Mouse (Mus musculus) adipocyte (in vitro differentiated cells): ENCODE measurements around the gene Suz12.
"Not testable (repeated sequence)": the region's sequence is repeated elsewhere in the genome, so short reads cannot be mapped to it uniquely, and the experiment has no call there.

Experiments used
- DNase-seq: peaks from one replicate; pipeline ENCODE4 v3.0.0-alpha.2; 2016; ENCODE audit warnings: low spot score

Gene Suz12

DNA sequence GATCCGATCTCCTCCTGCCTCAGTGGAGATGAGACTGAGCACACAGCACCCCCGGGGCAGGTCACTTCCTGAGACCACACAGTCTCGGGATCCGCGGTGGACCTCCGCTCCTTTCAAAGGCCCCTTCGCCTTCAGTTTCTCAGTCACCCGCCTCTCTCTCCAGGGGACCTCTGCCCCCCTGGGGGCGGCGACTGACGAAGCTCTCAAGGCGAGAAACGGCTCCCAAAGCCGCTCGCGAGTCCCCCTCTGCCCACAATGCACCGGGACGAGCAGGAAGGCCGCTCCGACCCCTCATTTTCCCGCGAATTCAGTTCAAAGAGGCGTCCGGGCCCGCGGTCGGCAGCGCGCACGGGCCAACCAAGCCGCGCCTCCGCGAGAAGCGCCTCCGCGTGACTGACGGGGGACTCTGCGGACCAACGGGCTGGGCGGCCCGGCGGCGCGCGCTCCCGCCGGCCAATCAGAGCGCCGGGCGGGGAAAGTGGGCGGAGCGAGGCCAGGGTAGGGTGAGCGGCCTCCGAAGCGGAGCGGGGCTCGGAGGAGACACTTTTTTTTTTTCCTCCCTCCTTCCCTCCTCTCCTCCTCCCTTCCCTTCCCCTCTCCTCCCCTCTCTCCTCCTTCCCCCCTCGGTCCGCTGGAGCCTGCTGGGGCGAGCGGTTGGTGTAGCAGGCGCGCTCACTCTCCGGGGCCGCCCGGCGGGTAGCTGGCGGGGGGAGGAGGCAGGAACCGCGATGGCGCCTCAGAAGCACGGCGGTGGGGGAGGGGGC lies at the start of gene Suz12:
TSS of gene Suz12 (plus strand) at position 515 of the 764 bp plus-strand sequence.
- DNase-seq = peak; percentile 94

- DNase-seq = no peak
Measured at GRCm38 (mm10) chr11:79943136-79943535, 49.8 kb upstream of the Suz12 start.

DNA sequence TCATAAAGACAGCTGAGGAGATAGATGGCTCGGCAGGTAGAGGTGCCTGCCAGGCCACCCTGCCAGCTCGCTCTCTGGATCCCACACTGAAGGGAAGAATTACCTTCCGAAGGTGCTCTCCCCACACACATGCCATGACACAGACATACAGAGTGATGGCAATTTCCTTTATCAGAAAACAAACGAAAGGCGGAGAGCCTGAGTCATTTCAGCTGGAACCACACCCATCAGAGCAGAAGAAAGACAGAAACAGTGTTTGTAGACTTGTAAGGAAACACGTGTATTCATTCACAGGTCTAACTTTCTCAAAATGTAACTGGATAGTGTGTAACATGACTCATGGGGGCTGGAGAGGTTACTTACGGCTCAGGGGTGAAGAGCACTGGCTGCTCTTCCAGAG lies 49.3 kb upstream of the Suz12 start:
- no peak for DNase-seq

DNA sequence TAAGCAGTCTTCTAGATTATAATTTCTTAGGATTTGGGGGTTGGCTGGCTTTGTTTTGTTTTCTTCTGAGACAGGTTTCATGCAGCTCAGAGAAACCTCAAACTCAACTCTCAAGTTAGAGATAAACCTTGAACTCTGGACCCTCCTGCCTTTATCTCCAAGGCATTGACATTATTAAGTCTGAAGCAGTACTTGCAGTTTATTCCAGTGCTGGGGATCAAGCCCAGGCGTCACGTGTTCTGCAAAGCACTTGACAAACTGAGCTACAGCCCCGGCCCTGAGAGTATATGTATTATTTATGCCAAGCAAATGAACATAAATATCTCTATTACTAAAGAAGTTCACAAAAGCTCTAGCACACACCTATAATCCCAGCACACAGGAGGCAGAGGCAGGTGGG lies 45.6 kb upstream of the Suz12 start:
- DNase-seq = no peak

DNA sequence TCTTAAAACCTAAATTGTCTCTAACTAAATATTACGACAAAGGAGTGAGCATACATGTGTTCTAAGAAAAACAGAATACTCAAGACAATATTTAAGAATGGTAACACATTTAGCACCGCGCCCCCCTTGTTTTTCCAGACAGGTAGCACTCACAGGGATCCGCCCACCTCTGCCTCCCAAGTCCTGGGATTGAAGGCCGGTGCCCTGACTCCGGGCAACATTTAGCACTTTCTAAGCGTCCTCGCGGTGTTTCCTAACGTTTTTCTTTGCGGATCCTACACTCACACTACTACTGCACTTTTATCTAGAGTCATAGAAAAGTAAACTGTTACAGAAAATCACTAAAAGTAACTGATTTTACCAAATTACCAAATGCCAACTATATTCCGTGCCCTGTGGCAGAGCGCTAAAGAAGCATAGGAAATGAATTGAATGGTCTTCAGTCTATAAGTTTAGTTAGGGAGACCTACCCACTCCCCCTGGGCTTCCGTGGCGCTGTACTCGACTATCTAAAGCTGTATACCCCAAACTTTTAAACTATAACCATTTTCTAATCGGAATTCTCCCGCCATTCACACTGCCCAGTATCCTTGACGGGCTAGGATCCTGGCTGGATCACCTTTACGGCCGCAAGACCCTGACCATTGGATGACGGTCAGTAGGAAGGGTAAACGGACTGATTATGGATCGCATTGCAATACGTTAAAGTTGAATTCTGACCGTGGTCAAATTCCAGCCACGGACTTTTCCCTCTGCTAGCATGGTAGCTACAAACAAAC lies 31.4 kb upstream of the Suz12 start:
- DNase-seq = no peak

GRCm38 (mm10) chr11:79962125-79962876 lies 30.6 kb upstream of the Suz12 start, which contains the start of gene Utp6:
Utp6 (minus strand) TSS chr11:79962390.
- DNase-seq = peak; percentile 100

DNA sequence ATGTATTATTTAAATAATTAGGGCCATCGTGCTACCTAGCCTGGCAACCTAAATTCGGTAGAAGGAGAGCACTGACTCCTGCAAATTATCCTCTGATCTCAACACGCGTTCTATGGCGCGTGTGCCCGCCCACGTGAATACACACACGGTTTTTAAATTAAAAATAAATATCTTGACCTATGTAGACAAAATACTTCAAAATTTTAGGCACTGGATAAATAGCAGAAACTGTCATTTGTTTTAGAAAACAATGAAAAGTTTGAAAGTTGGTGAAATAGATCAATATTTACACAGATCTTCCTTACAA lies 30.1 kb upstream of the Suz12 start:
- no peak for DNase-seq

DNA sequence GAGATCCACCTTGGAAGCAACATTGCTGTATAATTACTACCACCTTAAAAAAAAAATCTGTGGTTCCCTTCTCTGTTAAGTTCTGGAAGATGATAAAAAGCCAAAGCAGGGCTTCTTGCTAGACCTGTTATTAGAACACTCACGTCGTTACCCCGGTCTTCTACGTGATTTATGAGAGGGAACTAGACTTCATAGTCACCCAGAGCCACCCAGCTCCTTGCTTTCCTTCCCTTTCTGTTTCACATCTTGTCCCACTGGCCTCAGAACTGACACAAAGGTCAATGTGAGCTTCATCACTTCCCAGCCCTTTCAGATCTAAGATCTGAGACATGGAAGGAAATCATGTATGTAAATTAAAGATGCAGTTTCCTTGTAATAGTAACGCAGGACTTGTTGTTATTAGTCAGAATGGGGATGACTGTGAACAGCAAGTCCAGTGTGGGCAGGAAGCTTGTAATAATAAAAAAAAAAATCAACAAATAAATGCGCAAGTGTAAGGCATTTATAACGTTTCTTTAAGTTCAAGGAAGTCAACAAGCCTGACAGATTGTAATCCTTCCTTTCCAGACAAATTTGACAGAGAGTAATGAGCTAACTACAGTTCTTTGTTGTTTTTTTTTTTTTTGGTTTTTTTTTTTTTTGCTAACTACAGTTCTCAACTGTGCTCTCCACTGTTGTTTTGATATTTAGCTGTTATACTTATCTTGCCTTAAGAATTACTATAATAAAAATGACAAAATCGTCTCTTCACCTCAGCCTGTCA lies 29.5 kb upstream of the Suz12 start:
- DNase-seq = peak; percentile 62

DNA sequence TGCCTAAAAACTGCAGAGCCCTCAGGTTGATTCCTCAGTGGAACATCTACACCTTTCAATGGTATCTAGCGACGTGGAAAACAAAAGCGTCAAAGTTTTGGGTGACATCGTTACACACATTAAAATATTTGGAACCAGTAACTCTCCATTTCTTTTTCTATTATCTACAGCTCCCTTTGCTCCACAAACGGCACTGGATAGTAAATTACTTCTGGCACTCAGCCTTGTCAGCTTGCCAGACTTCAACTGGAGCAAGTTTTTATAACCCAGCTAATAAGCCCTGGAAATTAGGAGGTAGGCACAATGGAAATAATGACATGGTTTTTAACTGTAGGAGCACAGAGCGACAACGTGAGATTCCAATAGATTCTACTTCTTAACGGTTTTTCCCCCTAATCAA lies 27.0 kb upstream of the Suz12 start:
- peak; percentile 89 for DNase-seq

- DNase-seq = no peak
Measured at GRCm38 (mm10) chr11:79967752-79968151, 25.2 kb upstream of the Suz12 start.

- no peak for DNase-seq
Measured at GRCm38 (mm10) chr11:79973133-79973532, 19.8 kb upstream of the Suz12 start.

- DNase-seq = no peak
Measured at GRCm38 (mm10) chr11:79973626-79974476, 19.1 kb upstream of the Suz12 start.

DNA sequence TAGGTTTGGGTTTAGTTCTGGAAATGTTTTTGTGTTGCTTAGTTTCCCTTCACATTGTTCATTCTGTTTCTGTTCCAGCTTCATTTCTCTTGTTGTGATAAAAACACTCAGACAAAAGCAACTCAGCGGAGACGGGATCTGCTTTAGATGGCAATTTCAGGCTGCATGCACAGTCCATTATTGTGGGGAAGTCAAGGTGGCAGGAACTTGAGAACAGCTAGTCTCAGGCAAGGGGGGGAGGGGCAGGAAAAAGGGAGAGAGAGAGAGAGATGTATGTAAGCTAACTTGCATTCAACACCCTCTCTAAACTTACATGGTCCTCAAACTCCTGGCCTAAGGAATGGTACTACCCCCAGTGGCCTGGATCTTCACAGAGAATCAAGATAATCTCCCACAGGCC lies 17.5 kb upstream of the Suz12 start:
- DNase-seq = no peak

DNA sequence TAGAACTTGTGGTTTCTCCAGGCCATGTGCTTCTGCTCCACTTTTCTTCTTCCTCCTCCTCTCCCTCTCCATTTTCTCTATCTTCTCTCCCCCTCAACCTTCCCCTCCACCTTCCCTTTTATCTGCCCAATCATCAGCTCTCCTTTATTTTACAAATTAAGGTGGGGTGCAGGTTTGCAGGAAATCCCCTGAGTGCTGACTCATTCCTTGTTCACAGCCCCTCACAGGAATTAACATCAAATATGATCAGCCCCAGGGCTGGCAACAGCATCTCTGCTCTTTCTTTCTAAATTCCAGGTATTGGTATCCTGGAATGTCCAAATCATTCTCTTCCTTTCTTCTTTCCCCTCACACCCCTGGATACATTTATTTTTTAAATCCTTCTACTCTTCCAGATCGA lies 16.7 kb upstream of the Suz12 start:
- DNase-seq = no peak

GRCm38 (mm10) chr11:79976645-79977044 lies 16.3 kb upstream of the Suz12 start:
- DNase-seq = not testable (repeated sequence)

- not testable (repeated sequence) for DNase-seq
Measured at GRCm38 (mm10) chr11:79977061-79977460, 15.8 kb upstream of the Suz12 start.

GRCm38 (mm10) chr11:79977747-79978146 lies 15.2 kb upstream of the Suz12 start:
- DNase-seq = not testable (repeated sequence)

GRCm38 (mm10) chr11:79986886-79987285 lies 6.0 kb upstream of the Suz12 start:
- DNase-seq = no peak

GRCm38 (mm10) chr11:79987896-79988295 lies 5.0 kb upstream of the Suz12 start:
- no peak for DNase-seq

DNA sequence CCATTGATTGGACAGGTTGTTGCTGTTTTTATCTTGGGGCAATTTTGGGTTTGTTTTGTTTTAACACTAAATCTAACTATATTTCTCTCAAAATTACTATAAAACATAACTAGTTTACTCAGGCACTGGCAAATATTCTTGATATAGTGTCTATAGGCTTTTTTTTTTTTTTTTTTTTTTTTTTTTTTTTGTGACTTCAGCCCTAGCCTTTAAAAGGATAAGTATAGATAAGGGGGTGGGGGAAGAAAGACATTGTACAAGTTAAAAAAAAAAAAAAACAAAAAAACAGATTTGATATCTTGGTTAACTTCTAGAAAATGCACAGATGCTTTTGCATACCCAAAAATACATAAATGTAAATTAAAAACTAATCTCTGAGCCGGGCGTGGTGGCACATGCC lies 2.8 kb upstream of the Suz12 start:
- no peak for DNase-seq

GRCm38 (mm10) chr11:79991600-79991999 lies 1.3 kb upstream of the Suz12 start:
- DNase-seq = no peak
